Mouse (Mus musculus) midbrain, embryonic 14.5 days (tissue): Measurements from ENCODE around the gene 1700034J05Rik. TPM values are rescaled to one million over a fixed set of nuclear protein-coding genes. Genes with fewer than 3 reads are reported as not detected.

Experiments
- ATAC-seq: fragments of 200-750 bp; cut with Nextera tagmentation; 2 replicates; pipeline ENCODE4 v1.8.0; 2017; ENCODE audit warnings: moderate number of reproducible peaks, moderate library complexity; ENCODE audit not compliant: low FRiP score, low TSS enrichment
- DNase-seq: peaks from one replicate; pipeline ENCODE4 v3.0.0-alpha.2; 2015
- H3K27ac ChIP-seq: fragments of 300-500 bp; sonication (generic); replicated peaks from 2 replicates; pipeline ENCODE4 v1.5.1; 2014; ENCODE audit warnings: mild to moderate bottlenecking, low read depth, low read length, moderate library complexity
- H3K27me3 ChIP-seq: fragments of 300-500 bp; sonication (generic); 2 replicates; pipeline ENCODE4 v1.6.1; 2014; ENCODE audit warnings: low read length, control low read depth, mixed read lengths; ENCODE audit not compliant: control insufficient read depth, insufficient read depth
- H3K36me3 ChIP-seq: fragments of 300-500 bp; sonication (generic); 2 replicates; pipeline ENCODE4 v1.6.1; 2014; ENCODE audit warnings: low read length, control low read depth; ENCODE audit not compliant: control insufficient read depth, insufficient read depth
- H3K4me1 ChIP-seq: fragments of 300-500 bp; sonication (generic); 2 replicates; pipeline ENCODE4 v1.6.1; 2014; ENCODE audit warnings: mild to moderate bottlenecking, antibody characterized with exemption, low read length, control low read depth; ENCODE audit not compliant: control insufficient read depth, insufficient read depth
- H3K4me2 ChIP-seq: fragments of 300-500 bp; sonication (generic); 2 replicates; pipeline ENCODE4 v1.6.1; 2014; ENCODE audit warnings: mild to moderate bottlenecking, low read length, moderate library complexity
- H3K4me3 ChIP-seq: fragments of 300-500 bp; sonication (generic); replicated peaks from 2 replicates; pipeline ENCODE4 v1.5.1; 2014; ENCODE audit warnings: low read depth, low read length
- H3K9ac ChIP-seq: fragments of 300-500 bp; sonication (generic); replicated peaks from 2 replicates; pipeline ENCODE4 v1.6.1; 2014; ENCODE audit warnings: mild to moderate bottlenecking, low read length, moderate library complexity
- H3K9me3 ChIP-seq: fragments of 300-500 bp; sonication (generic); 2 replicates; pipeline ENCODE4 v1.6.1; 2016; ENCODE audit warnings: low read length, control low read depth, mixed read lengths; ENCODE audit not compliant: control insufficient read depth
- WGBS: fragments of 180-500 bp; shearing (Covaris S2); extraction: QIAGEN DNeasy Blood & Tissue Kit; methylation state at CpG from one replicate; pipeline ENCODE4 v1.1.7; 2014; 5-methylcytosine and 5-hydroxymethylcytosine counted together
- polyA plus RNA-seq: library from polyadenylated mRNA; unstranded; fragments of >200 nt; fragmentation: Nextera tagmentation; extraction: Ambion mirVana; gene quantifications from 2 replicates; pipeline ENCODE4 v1.2.1, GENCODE M21; 2014

Gene 1700034J05Rik
- polyA plus RNA-seq, 1 experiment from 2014 or later, result not detected

GRCm38 (mm10) chr6:146981249-146981835, 27.1 kb upstream of the 1700034J05Rik start:
- Histone ChIP-seq H3K4me1 (no peaks in the 10 kb centered on the region), H3K27ac (no peak overlapping the region), H3K9me3 (no peaks in the 10 kb centered on the region), H3K4me2 (no peak overlapping the region), H3K4me3 (no peak overlapping the region), H3K27me3 (no peaks in the 10 kb centered on the region), H3K36me3 (no peaks in the 10 kb centered on the region), H3K9ac (no peak overlapping the region)
- DNase-seq, result peak; percentile 6
- 50% methylated on average over 1 of the region's 1 CpGs for WGBS
- ATAC-seq, result no peak

- no peaks in the 10 kb centered on the region for H3K27me3 ChIP-seq
- DNase-seq (no peak), ATAC-seq (no peak)
- WGBS, result 60% methylated on average over 3 of the region's 3 CpGs
- H3K36me3 ChIP-seq, result no peaks in the 10 kb centered on the region
- H3K9me3 ChIP-seq, result no peaks in the 10 kb centered on the region
- H3K4me1 ChIP-seq, result no peaks in the 10 kb centered on the region
- H3K4me3 ChIP-seq, result no peak overlapping the region
- no peak overlapping the region for H3K4me2 ChIP-seq
- H3K9ac ChIP-seq, result no peak overlapping the region
- H3K27ac ChIP-seq, result no peak overlapping the region
These were observed 25.7 kb upstream of the 1700034J05Rik start for GRCm38 (mm10) chr6:146979953-146980352.

GRCm38 (mm10) chr6:146979115-146979744, 25.0 kb upstream of the 1700034J05Rik start:
- WGBS, result 82% methylated on average over 1 of the region's 1 CpGs
- H3K27ac ChIP-seq, result no peak overlapping the region
- no peak overlapping the region for H3K9ac ChIP-seq
- no peaks in the 10 kb centered on the region for H3K36me3 ChIP-seq
- H3K4me1 ChIP-seq, result no peaks in the 10 kb centered on the region
- H3K27me3 ChIP-seq, result no peaks in the 10 kb centered on the region
- no peak for ATAC-seq
- H3K4me2 ChIP-seq, result no peak overlapping the region
- H3K9me3 ChIP-seq, result no peaks in the 10 kb centered on the region
- H3K4me3 ChIP-seq, result no peak overlapping the region
- no peak for DNase-seq

DNA sequence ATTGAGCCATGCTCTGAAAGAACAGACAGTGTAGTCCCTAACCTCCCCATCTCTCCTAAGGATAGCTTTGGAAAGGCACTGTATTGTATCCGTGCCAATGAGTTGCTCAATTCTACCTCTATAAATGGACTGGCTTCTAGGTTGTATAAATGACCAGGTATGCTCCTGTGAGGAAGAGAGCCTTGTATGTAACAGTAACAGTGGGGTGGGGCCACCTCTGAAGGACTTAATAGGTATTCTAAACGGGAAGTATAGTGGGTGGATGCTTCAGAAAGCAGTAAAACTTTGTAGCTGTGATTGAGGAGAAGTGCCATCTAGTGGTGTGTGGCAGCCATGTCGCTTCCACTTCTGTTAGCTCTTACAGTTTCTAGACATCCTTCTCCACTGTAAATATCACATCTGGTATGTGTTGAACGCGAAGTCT, 24.5 kb upstream of the 1700034J05Rik start:
- no peaks in the 10 kb centered on the region for H3K4me1 ChIP-seq

GRCm38 (mm10) chr6:146976446-146976845, 22.2 kb upstream of the 1700034J05Rik start:
- Histone ChIP-seq H3K9ac (no peak overlapping the region), H3K4me3 (no peak overlapping the region), H3K4me1 (no peaks in the 10 kb centered on the region), H3K9me3 (no peaks in the 10 kb centered on the region), H3K4me2 (no peak overlapping the region), H3K36me3 (no peaks in the 10 kb centered on the region), H3K27me3 (no peaks in the 10 kb centered on the region), H3K27ac (no peak overlapping the region)
- no peak for DNase-seq
- WGBS, result 93% methylated on average over 8 of the region's 8 CpGs
- ATAC-seq, result no peak

More for the DNA sequence above, 24.5 kb upstream of the 1700034J05Rik start:
- 64% methylated on average over 5 of the region's 5 CpGs for WGBS
- Histone ChIP-seq H3K9ac (no peak overlapping the region), H3K9me3 (no peaks in the 10 kb centered on the region), H3K27me3 (no peaks in the 10 kb centered on the region), H3K27ac (no peak overlapping the region), H3K4me2 (no peak overlapping the region), H3K36me3 (no peaks in the 10 kb centered on the region), H3K4me3 (no peak overlapping the region)
- DNase-seq (peak; percentile 24), ATAC-seq (no peak)

DNA sequence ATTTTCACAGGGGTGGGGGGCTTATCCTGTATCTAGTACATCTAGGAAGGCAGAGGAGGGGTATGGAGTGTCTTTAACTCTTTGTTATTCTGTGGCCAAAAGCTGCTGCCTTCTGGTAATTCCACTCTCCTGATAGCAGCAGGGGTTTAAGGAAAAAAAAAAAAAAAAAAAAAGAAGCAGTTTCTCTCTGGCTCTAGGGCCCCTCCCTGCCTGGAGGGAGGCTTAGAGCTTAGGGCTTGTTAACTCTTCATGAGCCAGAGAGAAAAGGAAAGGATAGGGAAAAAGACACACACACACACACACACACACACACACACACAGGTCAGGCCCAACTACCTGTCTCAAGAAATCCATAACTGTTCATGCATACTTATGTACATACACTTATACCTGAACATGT, 19.6 kb upstream of the 1700034J05Rik start:
- no peak overlapping the region for H3K4me3 ChIP-seq
- DNase-seq (no peak), ATAC-seq (no peak)
- no peak overlapping the region for H3K4me2 ChIP-seq
- no peaks in the 10 kb centered on the region for H3K36me3 ChIP-seq
- no peaks in the 10 kb centered on the region for H3K4me1 ChIP-seq
- H3K27ac ChIP-seq, result no peak overlapping the region
- no peaks in the 10 kb centered on the region for H3K27me3 ChIP-seq
- no peaks in the 10 kb centered on the region for H3K9me3 ChIP-seq
- no peak overlapping the region for H3K9ac ChIP-seq

DNA sequence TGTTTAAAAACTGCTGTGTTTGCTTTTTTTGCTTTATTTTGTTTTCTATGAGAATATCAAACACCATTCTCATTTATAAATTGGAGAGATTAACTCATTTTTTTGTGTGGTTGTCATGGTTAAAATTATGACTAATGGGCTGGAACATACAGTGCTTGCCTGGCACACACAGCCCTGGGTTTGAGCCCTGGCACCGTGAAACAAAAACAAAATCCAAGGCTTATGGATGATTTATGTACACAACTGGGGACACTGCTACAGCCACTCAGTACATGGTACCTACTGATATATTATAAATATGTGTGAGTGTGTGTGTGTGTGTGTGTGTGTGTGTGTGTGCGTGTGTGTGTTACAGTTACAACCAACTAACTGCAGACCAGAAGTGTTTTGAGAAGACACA, 19.2 kb upstream of the 1700034J05Rik start:
- WGBS, result 54% methylated on average over 2 of the region's 2 CpGs
- H3K4me3 ChIP-seq, result no peak overlapping the region
- H3K27me3 ChIP-seq, result no peaks in the 10 kb centered on the region
- H3K9me3 ChIP-seq, result no peaks in the 10 kb centered on the region
- no peak overlapping the region for H3K9ac ChIP-seq
- ATAC-seq (no peak), DNase-seq (no peak)
- no peaks in the 10 kb centered on the region for H3K36me3 ChIP-seq
- H3K4me2 ChIP-seq, result no peak overlapping the region
- no peak overlapping the region for H3K27ac ChIP-seq
- H3K4me1 ChIP-seq, result no peaks in the 10 kb centered on the region

- no peak overlapping the region for H3K27ac ChIP-seq
- no peaks in the 10 kb centered on the region for H3K9me3 ChIP-seq
- no peaks in the 10 kb centered on the region for H3K4me1 ChIP-seq
- no peaks in the 10 kb centered on the region for H3K27me3 ChIP-seq
- DNase-seq (no peak), ATAC-seq (no peak)
- WGBS, result 64% methylated on average over 1 of the region's 1 CpGs
- H3K36me3 ChIP-seq, result no peaks in the 10 kb centered on the region
- H3K4me3 ChIP-seq, result no peak overlapping the region
- no peak overlapping the region for H3K4me2 ChIP-seq
- no peak overlapping the region for H3K9ac ChIP-seq
These were observed 18.5 kb upstream of the 1700034J05Rik start for GRCm38 (mm10) chr6:146972740-146973139.

DNA sequence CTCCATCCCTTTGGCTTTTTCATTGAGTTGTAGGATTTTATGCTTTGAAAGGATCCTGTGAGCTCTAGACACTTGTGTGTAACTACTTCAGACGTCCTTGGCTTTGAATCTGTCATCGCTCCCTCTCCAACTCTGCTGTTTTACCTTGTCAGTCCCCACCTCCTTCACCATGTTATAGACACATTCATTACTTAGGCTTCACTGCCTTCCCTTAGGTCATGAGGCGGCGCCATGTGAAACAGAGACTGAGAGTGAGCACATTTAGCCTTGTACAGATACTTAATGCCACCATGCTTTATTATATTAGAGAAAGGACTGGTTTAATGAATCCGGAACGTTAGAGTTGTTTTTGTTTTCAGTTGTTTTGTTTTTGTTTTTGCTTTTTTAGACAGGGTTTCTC, 17.8 kb upstream of the 1700034J05Rik start:
- Histone ChIP-seq H3K4me2 (no peak overlapping the region), H3K27ac (no peak overlapping the region), H3K9me3 (no peaks in the 10 kb centered on the region), H3K4me3 (no peak overlapping the region), H3K36me3 (no peaks in the 10 kb centered on the region), H3K9ac (no peak overlapping the region), H3K27me3 (no peaks in the 10 kb centered on the region), H3K4me1 (no peaks in the 10 kb centered on the region)
- 77% methylated on average over 6 of the region's 6 CpGs for WGBS
- no peak for DNase-seq
- no peak for ATAC-seq
